Mouse (Mus musculus) CD4-positive, CD25-positive, alpha-beta regulatory T cell, adult 4 months (primary cell): Measurements from ENCODE around the gene Slc22a13. TPM values are rescaled to one million over a fixed set of nuclear protein-coding genes. Genes with fewer than 3 reads are reported as not detected.
"Not testable (repeated sequence)": the region's sequence is repeated elsewhere in the genome, so short reads cannot be mapped to it uniquely, and the experiment has no call there.

Source experiments
- ATAC-seq: one replicate; pipeline ENCODE4 v1.8.0; 2017
- polyA plus RNA-seq, 2 experiments: library from polyadenylated mRNA; unstranded; fragments of 100-300 nt; shearing (Covaris generic); gene quantifications; one replicate each; pipeline ENCODE4 v1.2.1; 2017

The Slc22a13 gene
- not detected for polyA plus RNA-seq

DNA sequence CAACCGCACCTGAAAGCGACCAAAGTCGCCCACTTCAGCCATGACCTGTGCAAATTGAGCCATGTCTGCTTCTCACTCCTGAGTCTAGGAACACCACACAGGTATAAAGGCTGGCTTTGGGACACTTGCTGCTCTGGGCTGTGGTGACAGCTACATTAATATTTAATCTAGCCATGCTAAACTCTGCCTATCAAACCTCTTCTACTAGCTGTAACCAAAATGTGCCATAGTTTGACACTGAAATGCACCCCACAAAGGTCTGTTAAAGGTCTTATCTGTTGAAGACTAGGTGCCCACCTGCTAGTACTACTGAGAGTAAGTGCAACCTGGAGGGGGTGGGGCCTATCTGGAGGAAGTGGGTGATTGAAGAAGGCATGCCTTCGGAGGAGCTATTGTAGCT lies at the start of gene Slc22a13:
Gene Slc22a13, minus strand, starts transcription at position 101 of the 400 bp plus-strand sequence.
- no peak for ATAC-seq

DNA sequence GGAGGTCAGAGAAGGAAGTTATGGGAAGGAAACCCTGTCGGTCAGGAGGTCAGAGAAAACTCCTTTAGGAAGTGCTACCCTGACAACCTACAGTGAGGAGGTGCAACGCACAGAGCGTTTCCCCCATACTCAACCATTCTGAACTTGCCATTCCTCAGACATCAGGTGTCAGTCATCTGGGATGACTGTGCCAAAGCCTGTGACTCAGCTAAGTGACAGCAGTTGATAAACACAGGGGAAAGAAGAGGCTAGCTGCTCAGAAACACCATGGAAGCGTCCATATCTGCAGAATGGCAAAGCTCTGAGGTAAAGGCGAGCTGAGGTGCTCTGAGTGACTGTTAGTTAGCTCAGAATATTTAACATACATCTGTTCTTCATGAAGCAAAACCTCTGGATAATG lies 49.2 kb upstream of the Slc22a13 start:
- no peak for ATAC-seq

DNA sequence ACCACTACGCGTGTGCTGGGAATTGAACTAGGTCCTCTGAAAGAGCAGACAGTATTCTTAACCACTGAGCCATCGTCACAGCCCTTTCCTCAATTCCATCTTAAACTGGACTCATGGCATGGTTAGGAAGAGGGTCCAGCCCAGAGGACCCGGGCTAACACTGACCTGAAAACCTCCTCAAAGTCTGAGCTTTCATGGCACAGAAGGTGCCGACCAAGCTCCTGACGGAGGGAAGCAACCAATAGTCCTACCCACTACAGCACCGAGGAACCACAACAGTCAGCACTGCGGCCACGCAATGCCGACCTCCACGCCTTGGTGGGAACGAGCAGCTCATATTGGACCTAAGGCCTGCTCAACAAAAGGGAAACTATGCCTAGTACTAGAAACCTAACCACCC lies 47.3 kb upstream of the Slc22a13 start:
- ATAC-seq: no peak

DNA sequence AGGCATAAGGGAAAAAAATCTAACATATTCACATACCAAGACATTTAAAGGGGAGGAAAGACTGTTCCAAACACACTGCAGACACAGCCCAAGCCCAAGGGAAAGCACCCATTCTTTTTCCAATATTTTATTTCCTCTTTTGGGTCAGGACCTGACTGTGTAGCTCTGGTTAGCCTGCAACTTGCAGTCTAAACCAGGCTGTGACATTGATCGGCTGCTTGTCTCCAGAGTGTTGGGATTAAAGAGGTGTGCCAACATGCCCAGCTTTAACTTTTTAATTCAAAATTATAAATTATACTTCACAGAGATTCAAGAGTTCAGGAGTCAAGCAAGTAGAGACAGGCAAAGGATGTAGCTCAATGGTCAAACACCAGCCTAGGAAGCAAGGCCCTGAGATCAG lies 46.2 kb upstream of the Slc22a13 start:
- ATAC-seq: no peak

DNA sequence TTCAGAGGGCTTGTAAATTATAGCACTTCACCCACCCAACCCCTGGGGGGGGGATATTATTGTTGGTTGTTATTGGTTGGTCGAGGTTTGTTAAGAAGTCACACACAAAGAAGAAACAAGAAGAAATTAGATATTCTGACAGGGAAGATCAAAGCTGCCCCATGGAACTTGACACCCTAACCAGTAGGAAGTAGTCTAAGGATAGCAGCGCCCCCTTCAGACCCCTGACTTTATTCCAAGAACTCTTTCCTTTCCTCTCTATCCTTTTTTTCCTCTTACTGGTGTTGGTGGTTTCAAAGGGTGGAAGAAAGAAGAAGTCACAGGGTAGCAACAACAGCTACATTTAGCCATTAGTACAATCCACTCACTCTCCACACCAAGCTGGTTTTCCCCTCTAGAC lies 45.3 kb upstream of the Slc22a13 start:
- no peak for ATAC-seq

DNA sequence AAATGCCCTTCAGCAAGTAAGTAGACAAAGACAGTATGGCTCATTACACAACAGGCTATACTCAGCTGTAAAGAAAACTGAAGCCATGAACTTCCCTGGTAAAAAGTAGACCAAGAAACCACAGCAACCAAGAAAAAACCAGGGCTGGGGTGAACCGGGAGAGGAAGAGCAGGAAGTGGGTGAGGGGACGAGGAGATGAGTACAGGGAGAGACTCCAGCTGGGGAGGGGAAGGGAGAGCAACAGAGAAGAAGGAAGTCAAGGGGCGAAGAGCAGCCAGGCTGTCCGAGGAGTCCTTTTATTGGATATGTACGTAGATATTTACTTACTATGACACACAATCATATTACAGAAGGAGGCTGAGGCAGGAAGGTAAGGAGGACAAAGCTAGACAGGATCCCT lies 39.1 kb upstream of the Slc22a13 start:
- ATAC-seq: no peak

DNA sequence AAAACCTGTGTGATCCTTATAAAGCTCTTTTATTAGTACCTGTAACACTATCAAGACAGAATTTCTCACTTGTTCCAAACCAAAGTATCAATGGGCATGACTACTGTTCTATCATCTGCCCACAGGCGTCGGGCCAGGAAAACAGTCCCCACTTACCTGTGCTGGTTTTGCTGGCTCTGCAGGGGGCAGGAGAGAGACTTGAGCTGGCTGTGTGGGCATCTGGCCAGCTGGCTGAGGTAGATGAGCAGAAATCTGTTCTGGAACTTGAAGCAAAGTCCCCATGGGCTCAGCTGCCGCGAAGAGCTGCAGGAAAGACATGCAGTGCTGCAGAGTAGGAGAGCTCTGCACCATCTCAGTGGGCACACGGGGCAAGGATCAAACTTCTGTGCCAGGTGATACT lies 37.9 kb upstream of the Slc22a13 start:
- no peak for ATAC-seq

DNA sequence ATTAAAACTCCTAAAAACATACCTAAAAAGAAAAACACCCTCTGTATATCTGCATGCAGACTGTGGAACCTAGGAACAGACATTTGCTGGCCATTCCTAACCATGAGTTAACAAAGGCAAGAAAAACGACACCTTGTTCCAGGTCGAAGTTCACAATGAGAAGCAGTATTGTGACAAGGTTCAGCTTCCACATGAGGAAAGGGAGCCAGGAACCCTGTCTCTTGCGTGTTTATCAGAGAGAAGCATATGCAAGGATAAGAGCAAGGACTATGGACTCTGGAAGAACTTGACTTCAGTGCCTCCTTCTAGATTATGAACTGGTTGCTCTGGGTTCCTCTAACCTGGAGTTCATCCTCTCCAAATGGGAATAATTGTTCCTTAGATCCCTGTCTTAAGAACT lies 35.1 kb upstream of the Slc22a13 start:
- ATAC-seq: no peak

DNA sequence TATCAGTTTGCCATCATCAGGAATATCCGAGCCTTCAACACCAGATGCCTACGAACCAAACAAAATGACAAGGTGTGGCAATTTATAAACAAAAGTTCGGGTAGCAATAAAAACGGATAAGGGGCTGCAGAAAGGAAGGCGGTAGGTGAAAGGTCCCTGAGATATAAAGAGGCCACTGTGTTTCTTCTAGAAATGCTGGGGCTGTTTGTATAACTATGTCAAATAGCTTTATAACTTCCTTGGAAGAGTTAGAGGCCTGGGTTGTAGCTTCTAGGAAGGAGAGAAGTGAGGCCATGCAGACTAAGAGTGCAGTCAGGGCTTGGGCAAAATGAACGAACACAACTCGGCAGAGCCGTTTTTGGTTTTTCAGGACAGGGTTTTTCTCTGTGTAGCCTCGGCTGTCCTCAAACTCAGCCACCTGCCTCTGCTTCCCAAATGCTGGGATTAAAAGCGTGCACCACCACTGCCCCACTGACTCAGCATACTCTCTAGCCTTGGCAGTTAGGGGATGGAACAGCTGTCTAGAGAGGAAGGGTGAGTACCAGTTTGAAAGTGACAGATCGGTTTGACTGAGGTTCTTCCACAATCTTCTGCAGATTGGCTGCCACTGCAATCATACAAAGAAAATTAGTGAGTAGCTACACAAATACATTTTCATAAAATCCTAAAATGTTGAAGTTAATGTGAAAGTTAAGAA lies 32.4 kb upstream of the Slc22a13 start:
- ATAC-seq: no peak

DNA sequence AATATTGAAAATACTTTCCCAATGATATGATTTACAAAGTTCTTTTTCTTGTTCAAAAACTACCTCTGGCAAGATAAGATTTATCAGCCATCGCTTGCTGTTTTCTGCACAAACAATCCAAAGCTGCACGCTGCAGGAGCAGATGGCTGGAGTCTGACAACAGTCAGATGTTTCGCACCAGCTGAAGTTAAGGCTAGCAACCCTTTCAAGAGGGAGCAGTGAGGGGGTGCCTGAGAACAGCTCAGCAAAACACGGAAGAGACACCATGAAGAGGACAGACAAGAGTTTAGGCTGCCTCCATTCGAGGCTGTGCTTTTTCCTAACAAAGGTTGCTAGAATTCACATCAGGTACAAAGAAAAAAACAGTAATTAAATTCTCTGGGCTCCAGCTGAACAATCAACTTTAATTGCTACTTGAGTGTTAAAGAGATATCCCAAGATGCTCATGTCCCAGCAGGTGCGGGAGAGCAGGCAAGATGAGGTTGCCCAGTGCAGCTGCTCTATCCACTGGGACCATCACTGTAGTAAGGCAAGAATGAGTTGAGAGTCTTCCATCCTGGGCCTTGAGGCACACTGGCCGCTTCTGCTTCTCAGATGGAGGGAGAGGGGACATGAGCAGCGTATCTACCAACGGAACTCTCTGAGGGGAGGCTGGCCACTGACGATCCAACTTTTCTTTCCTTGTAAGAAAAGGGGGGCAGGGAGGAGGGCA lies 31.5 kb upstream of the Slc22a13 start:
- no peak for ATAC-seq

DNA sequence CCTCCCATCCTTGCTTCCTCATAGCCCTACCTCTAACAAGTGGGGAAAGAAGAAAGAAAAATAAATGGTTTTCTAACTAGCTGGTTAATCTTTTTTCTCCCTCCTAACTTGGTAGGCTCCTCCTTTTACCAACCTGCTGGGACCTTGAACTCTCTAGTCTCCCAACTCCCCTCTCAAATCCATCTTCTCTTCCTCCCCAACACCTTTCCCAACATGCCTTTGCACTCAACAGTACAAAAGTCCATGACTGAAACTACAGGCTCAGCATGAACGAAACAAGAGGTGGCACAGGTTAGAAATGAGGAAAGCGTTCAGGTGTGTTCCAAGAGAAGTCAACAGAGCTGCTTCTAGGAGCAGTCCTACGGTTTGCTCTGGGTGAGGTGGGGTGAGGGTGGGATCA lies 30.4 kb upstream of the Slc22a13 start:
- ATAC-seq: no peak

DNA sequence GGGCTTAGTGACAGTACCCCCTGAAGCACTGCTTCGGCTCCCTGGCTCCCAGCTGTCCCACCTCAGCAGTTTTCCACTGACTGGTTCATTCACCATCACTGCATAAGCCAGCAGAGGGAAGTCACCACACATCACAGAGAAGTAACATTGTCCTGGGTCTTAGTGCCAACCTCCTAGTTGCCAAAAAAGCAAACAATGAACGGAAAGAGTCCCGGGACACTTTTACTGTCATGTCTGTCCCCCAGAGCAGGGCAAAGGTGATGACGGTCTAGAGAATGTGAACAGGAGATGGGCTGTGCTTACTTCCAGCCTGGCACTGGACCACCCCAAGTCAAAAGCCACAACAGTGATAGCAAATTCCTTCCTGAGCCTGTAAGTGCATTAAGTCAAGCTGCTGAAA lies 29.9 kb upstream of the Slc22a13 start:
- no peak for ATAC-seq

DNA sequence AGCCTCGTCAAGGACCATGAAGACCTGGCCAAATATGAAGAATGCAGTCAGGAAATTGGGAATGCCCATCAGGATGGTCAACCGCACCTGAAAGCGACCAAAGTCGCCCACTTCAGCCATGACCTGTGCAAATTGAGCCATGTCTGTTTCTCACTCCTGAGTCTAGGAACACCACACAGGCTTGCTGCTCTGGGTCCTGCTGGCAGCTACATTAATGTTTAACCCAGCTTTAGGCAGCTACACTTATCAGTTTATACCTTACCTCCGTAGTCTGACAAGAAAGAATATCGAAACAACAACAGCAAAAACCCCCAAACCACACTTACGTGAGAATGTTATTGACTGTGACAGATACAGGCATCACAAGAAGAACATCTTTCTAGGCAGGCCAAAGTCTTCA lies 22.7 kb upstream of the Slc22a13 start:
- ATAC-seq: no peak

DNA sequence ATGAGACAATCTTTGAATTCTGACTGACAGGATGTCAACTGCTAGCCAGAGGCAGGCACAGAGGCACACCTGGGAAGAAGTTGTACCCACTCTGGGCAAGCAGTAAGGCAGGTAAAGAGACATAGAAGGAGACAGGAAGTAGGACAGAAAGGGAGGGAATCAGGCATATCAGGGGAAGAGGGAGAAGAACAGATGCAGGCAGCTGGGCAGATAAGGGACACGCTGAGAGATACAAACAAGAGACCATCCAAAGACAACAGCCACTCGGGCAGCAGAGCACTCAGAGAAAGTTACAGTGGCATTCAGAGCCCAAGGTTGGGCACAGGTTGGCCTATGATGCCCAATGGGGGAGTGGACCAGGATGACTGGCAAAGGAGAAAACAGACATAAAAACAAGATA lies 21.9 kb upstream of the Slc22a13 start:
- no peak for ATAC-seq

DNA sequence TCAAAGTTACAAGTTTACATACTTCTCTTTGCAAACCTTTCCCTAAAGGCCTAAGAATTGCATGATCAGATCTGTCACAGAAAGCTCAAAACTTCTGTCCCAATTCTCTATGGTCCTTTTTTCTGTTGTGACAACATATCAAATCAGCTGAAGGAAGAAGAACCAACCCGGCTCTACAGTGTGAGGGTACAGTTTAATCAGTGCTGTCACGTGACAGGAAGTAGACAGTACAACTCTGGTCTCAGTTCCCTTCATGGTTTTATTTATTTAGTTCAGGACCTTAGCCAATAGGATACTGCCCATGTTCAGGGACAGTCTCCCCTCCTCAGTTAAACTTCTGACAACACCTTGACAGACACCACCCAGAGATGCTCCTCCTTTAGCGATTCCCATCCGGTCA lies 11.4 kb upstream of the Slc22a13 start:
- ATAC-seq: no peak

DNA sequence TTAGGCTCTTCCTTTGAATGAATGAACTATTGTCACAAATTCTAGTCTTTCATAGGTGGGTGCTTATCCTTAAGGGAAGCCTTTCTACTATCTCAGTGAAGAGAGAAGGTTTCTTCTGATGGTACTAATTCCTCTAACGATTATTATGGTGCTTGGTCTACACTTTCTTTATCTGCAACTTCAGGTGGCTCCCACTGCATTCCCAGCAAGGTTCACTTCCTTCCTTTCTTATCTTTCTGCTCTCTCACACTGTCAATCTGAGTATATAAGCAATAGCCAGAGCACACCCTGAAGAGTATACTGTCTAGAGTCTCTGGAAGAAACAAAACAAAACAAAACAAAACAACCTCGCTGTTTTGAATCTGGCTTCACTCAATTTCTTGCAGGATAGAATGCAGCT lies 10.8 kb upstream of the Slc22a13 start:
- no peak for ATAC-seq

DNA sequence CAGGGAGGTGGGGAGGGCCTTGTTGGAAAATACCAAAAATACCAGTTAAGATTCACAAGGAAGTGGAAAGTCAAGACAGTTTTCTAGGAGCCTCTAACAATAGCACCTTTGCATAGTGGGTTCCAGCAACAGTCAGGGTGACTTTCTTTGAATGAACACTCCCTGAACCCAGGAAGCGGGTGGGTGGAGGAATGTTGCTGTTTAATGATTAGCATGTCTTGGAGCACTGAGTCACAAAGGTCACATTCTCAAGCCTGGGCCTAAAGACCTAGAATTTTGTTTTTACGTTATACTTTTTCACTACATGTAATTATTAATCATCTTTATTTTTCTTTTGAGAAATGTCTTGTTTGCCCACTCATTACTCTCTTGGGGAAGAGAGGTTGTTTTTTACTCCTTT lies 6.4 kb upstream of the Slc22a13 start:
- not testable (repeated sequence) for ATAC-seq

DNA sequence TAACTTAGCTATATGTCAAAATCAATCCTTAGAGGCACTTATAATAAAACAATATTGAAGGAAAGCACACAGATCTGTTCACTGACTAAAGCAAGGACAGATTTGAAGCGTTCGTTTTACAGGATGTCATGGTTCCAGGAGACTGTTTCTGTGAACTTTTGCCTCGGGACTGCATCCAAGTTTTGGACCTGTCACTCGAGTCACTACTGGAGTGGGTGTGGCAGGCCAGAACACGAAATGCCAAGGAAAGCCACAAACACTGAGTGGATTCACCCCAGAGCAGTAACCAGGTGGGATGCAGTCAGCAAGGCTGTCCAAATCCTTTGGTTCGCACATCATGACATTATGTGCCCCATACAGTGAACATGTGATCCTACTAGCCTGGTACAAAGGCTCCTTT lies 5.7 kb upstream of the Slc22a13 start:
- ATAC-seq: no peak

DNA sequence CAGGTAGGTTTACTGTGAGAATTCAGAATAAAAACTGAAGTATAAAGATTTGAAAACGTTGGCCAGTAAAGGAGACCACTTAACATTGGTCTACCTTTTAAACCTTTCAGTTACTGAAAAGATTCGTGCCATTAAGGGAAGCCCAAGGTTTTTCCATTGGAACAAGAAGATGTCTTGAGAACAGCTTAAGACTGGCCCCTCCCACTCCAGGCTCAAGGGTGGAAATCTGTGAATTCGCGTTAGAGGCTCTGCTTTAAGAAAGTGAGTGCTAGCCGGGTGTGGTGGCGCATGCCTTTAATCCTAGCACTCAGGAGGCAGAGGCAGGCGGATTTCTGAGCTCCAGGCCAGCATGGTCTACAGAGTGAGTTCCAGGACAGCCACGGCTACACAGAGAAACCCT lies 4.1 kb upstream of the Slc22a13 start:
- no peak for ATAC-seq

DNA sequence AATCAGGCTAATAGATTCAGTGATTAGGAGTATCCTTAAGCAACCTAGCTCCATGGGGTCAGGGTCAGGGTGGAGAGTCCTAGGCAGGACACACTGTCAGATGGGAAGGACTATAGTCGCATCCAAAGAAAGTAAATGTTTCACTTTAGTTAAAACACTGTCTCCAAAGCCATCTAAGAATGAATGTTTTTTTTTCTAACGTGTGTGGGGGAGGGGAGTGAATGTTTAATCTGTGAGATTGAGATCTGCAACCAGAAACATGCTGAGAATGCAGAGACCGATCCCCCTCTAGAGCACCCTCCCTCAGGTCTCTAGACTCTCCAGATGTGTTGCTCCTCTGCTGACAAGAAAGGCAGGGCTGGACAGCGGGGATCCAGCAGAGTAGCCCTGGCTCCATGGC lies 1.8 kb downstream of the Slc22a13 start:
- ATAC-seq: no peak

DNA sequence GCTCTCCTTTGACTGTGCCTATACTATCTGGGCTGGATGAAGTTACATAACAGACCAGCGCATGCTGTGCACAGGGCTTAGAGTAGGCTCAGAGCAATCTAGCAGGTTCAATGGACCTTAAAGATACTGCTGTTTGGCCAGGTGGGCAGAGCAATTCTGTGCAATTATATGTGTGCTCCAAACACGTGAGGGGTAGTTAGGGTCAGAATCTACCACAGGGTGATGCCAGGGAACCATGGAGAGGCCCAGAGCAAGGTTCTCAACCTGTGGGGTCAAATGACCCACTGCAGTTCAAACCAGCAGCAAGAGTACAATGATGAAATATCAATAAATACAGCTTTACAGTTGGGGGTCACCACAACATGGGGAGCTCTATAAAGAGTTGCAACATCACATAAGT lies 2.2 kb downstream of the Slc22a13 start:
- no peak for ATAC-seq

DNA sequence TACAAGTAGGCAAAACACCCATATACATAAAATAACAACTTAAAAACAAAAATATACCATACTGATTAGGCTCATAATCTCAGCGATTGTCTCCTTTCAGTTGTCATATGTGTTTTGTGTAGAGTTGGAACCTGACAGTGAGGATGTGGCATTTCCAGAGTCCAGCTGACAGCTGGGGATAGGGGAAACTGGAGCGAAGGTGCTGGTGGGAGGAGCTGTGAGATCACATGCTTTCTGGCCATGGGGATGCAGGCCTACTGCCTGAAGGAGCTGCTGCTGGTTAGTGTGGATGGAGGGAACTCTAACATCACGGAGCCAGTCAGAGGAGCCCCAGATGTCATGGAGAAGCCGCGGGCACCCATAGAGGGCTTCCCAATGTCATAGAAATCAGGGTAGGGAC lies 3.1 kb downstream of the Slc22a13 start:
- no peak for ATAC-seq

DNA sequence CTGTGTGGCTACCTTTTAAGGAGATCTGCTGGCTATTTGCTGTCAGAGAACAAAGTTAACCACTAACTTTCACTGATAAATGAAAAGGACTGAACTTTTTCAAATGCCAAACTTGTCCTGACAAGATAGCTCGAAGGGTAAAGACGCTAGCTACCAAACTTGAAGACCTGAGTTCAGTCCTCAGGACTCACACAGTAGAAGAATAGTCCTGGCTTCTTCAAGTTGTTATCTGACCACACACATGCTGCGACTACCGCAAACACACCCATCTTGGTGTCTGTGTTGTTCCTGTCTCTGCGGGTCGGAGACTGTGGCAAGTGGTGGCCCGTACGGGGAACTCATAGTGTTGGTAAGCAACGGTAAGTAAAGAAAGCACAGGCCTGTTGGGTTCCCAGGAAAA lies 5.3 kb downstream of the Slc22a13 start:
- no peak for ATAC-seq

DNA sequence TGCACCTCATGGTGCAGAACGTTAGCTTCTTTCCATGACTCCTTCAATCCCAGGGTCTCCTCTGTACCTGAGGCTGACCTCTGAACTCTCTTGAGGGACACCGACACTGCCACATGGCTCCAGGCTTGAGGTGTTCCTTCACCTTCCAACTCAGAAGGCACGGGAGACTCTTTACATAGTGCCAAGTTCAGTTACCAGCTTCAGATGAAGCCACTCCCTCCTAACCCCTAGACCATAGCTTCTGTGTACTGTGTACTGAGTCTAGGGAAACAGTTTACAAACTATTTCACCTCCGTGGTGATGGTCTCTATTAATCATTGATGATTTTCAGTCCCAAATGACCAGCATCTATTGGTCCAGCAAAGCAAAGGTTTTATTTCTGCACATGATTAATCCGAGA lies 7.2 kb downstream of the Slc22a13 start:
- no peak for ATAC-seq
